Comparison of ENCODE assay signal across 8 mouse cellular contexts in the genomic region with DNA sequence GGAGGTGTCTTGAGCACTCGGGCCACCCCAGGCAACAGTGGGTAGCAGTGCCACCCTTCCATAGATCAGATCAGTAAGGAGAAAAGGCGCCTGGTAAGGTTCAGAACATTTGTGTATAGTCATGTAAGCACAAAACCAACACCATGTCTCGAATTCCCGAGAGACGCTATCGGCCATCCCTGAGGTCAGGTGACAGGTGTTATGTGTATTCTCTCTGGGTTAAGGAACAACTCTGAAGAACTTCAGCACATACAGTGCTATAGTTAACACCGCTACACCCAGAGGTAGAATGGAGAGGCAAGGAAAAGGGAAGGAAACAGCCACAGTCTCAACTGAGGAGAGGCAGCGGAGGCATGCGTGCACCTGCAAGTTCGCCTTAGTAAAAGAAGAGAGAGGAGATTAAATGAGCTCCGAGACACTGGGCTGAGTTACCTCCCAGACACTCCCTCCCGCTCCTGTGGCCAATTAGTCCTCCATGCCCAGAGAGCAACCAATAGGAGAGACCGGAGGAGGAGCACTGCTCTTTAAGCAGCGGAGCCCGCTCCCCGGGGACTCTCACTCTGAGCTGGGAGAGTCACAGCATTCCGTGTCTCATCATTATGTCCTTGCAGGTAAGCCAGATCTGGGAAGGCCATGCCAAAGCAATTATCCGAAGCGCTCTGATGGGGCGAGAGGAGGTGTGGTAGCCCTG. TPM values are rescaled to one million over a fixed set of nuclear protein-coding genes. Genes with fewer than 3 reads are reported as not detected.
DNase-seq lines count a peak whose midpoint lies in the region; ATAC-seq and TF ChIP-seq lines count a peak whose summit lies in the region.

A gene (plus strand): TSS at position 558 of the 691 bp plus-strand sequence.

- peak within 1 kb of the TSS; percentile 73 for H3K4me2 ChIP-seq in heart, embryonic 15.5 days
- peak within 1 kb of the TSS; percentile 82 for H3K4me2 ChIP-seq in liver, postnatal 0 days (ENCODE audit: low read depth, low read length)
- H3K4me2 ChIP-seq in neural tube, embryonic 14.5 days (ENCODE audit: low read depth, low read length) = peak within 1 kb of the TSS; percentile 47

- H3K4me3 ChIP-seq in embryonic fibroblast, embryonic 13.5 days (ENCODE audit: insufficient read depth, low read length) = peak within 1 kb of the TSS; percentile 5; the same call in 1 of the 2 replicates
- peak within 1 kb of the TSS; percentile 46 for H3K4me3 ChIP-seq in heart, embryonic 15.5 days
- H3K4me3 ChIP-seq in liver, postnatal 0 days (ENCODE audit: low read depth, low read length) = peak within 1 kb of the TSS; percentile 42
- peak within 1 kb of the TSS; percentile 21 for H3K4me3 ChIP-seq in neural tube, embryonic 14.5 days (ENCODE audit: low read depth, low read length)
- H3K4me3 ChIP-seq in testis, adult 2 months (ENCODE audit: control insufficient read depth, low read depth, low read length) = peak within 1 kb of the TSS; percentile 41

- 6% methylated on average over 20 of the region's 20 CpGs for WGBS in heart, embryonic 15.5 days
- WGBS in liver, postnatal 0 days (ENCODE audit: insufficient replicate concordance) = 5% methylated on average over 20 of the region's 20 CpGs
- WGBS in neural tube, embryonic 14.5 days = 5% methylated on average over 20 of the region's 20 CpGs

- no peaks in the 10 kb centered on the region for H3K36me3 ChIP-seq in heart, embryonic 15.5 days
- no peaks in the 10 kb centered on the region for H3K36me3 ChIP-seq in liver, postnatal 0 days (replicated peaks; ENCODE audit: insufficient read depth, low read length)
- no peaks in the 10 kb centered on the region for H3K36me3 ChIP-seq in neural tube, embryonic 14.5 days (ENCODE audit: control insufficient read depth, insufficient read depth, low read length)
- no peaks in the 10 kb centered on the region for H3K36me3 ChIP-seq in testis, adult 2 months (ENCODE audit: control insufficient read depth, insufficient read depth, low read length)

- H3K9me3 ChIP-seq in heart, embryonic 15.5 days (replicated peaks) = no peaks in the 10 kb centered on the region
- H3K9me3 ChIP-seq in liver, postnatal 0 days (ENCODE audit: low read length) = no peaks in the 10 kb centered on the region
- no peaks in the 10 kb centered on the region for H3K9me3 ChIP-seq in neural tube, embryonic 14.5 days (ENCODE audit: control insufficient read depth, low read length)

- no peak within 1 kb of the TSS for H3K27ac ChIP-seq in embryonic fibroblast, embryonic 13.5 days (ENCODE audit: insufficient read depth, low read length)
- no peak within 1 kb of the TSS for H3K27ac ChIP-seq in heart, embryonic 15.5 days
- H3K27ac ChIP-seq in liver, postnatal 0 days (ENCODE audit: low read depth) = 0 out of 2 replicates have a peak within 1 kb of the TSS, but pooled peaks have one; percentile 5
- H3K27ac ChIP-seq in neural tube, embryonic 14.5 days (ENCODE audit: low read depth, low read length) = no peak within 1 kb of the TSS
- H3K27ac ChIP-seq in testis, adult 2 months (ENCODE audit: control insufficient read depth, insufficient read depth, low read depth, low read length) = no peak within 1 kb of the TSS

- no peak for TF ChIP-seq EP300 in liver, postnatal 0 days (IDR thresholded peaks at IDR 0.05; ENCODE audit: low read depth)

- H3K27me3 ChIP-seq in heart, embryonic 15.5 days = peaks cover 4% of the 10 kb centered on the region; the same call in 1 of the 2 replicates
- H3K27me3 ChIP-seq in liver, postnatal 0 days (ENCODE audit: insufficient read depth, low read length) = 0 out of 2 replicates have a peak, but pooled peaks cover 3% of the 10 kb centered on the region
- H3K27me3 ChIP-seq in neural tube, embryonic 14.5 days (ENCODE audit: control insufficient read depth, insufficient read depth, low read length) = no peaks in the 10 kb centered on the region
- no peaks in the 10 kb centered on the region for H3K27me3 ChIP-seq in testis, adult 2 months (ENCODE audit: control insufficient read depth, insufficient read depth, low read length)

- H3K9ac ChIP-seq in heart, embryonic 15.5 days = peak within 1 kb of the TSS; percentile 48
- H3K9ac ChIP-seq in liver, postnatal 0 days (replicated peaks) = peak within 1 kb of the TSS; percentile 55
- H3K9ac ChIP-seq in neural tube, embryonic 14.5 days (replicated peaks; ENCODE audit: low read depth, low read length) = 0 out of 2 replicates have a peak within 1 kb of the TSS, but pooled peaks have one; percentile 17

- H3K4me1 ChIP-seq in embryonic fibroblast, embryonic 13.5 days (ENCODE audit: control insufficient read depth, insufficient read depth, low read length) = peaks cover 5% of the 10 kb centered on the region
- peaks cover 17% of the 10 kb centered on the region for H3K4me1 ChIP-seq in heart, embryonic 15.5 days (replicated peaks)
- peaks cover 20% of the 10 kb centered on the region for H3K4me1 ChIP-seq in liver, postnatal 0 days (ENCODE audit: insufficient read depth)
- peaks cover 9% of the 10 kb centered on the region; the same call in 1 of the 2 replicates for H3K4me1 ChIP-seq in neural tube, embryonic 14.5 days (ENCODE audit: control insufficient read depth, insufficient read depth, low read length)
- H3K4me1 ChIP-seq in testis, adult 2 months (ENCODE audit: control insufficient read depth, insufficient read depth, low read length) = no peaks in the 10 kb centered on the region; the same call in none of the 2 replicates

- ATAC-seq in heart, embryonic 15.5 days (replicated peaks; ENCODE audit: insufficient number of reproducible peaks, insufficient read depth, low FRiP score, low read depth) = no peak
- peak; percentile 41 for ATAC-seq in liver, postnatal 0 days
- ATAC-seq in neural tube, embryonic 14.5 days (ENCODE audit: low read depth) = no peak

- no peak for TF ChIP-seq CTCF in embryonic fibroblast, embryonic 13.5 days (IDR thresholded peaks at IDR 0.05; ENCODE audit: borderline replicate concordance, insufficient read depth, low read length)
- TF ChIP-seq CTCF in liver, postnatal 0 days (IDR thresholded peaks at IDR 0.05; ENCODE audit: low read depth) = no peak
- TF ChIP-seq CTCF in testis, adult 2 months (IDR thresholded peaks at IDR 0.05; ENCODE audit: control insufficient read depth, insufficient read depth, insufficient replicate concordance, low read depth, low read length) = no peak

- DNase-seq in CD8-positive naive resting alpha-beta T cell, adult 2 months (ENCODE audit: low read depth in 2 of 2, low spot score in 2 of 2) = peak; percentile 30 to 34
- peak; percentile 90 for DNase-seq in brain, adult 2 months (ENCODE audit: low read depth, low spot score)
- peak; percentile 73 to 87 for DNase-seq in kidney, postnatal 25 days
- peak; percentile 72 for DNase-seq in liver, postnatal 0 days

- TF ChIP-seq POLR2A in embryonic fibroblast, embryonic 13.5 days (IDR thresholded peaks at IDR 0.05; ENCODE audit: low read depth, low read length) = no peak
- no peak for TF ChIP-seq POLR2A in testis, adult 2 months (IDR thresholded peaks at IDR 0.05; ENCODE audit: control insufficient read depth, low read depth, low read length)

RNA-seq across cellular contexts. Expression of the gene that starts here (rescaled TPM):
- polyA plus RNA-seq in embryonic fibroblast, embryonic 13.5 days (2011; ENCODE audit: insufficient read length, low read depth, missing spikeins) = not detected in 2 replicates
- 0.34 and 0.38 TPM in 2 replicates for polyA plus RNA-seq in heart, embryonic 15.5 days (2015; fragmentation: Nextera tagmentation; extraction: Ambion mirVana)
- polyA plus RNA-seq in liver, postnatal 0 days (2015; fragmentation: Nextera tagmentation; extraction: Ambion mirVana) = 0.29 TPM in 1 of 2 replicates, not detected in the other
- 2.3 and 5.4 TPM in 2 replicates for polyA plus RNA-seq in neural tube, embryonic 14.5 days (2014; fragmentation: Nextera tagmentation; extraction: Ambion mirVana)
- polyA plus RNA-seq in testis, adult 2 months (2012; rRNA removed) = 0.33 and 20.7 TPM in 2 replicates

Comparison
In these comparisons a context has a peak if more than half of its experiments do, and no peak if none do; other contexts are left out.
1. Peak in DNase-seq, ATAC-seq, H3K4me3 ChIP-seq, H3K27ac ChIP-seq, H3K9ac ChIP-seq and H3K4me2 ChIP-seq in liver, postnatal 0 days; RNA of the gene not detected or under 1 TPM.
2. DNase-seq: peak in every context shown above with its lines; median percentile 90 in brain, adult 2 months; 80 in kidney, postnatal 25 days; 72 in liver, postnatal 0 days; 32 in CD8-positive naive resting alpha-beta T cell, adult 2 months.